Mouse (Mus musculus): ENCODE data around the gene Add1.

Gene Add1

GRCm38 (mm10) chr5:34670280-34670679 lies 96.8 kb downstream of the Add1 start:
- no peak for DNase-seq (ENCODE audit: low read depth, low spot score)

Measured in embryo, embryonic 11.5 days (tissue).